ENCODE assay signal across 8 mouse cellular contexts in the genomic region with DNA sequence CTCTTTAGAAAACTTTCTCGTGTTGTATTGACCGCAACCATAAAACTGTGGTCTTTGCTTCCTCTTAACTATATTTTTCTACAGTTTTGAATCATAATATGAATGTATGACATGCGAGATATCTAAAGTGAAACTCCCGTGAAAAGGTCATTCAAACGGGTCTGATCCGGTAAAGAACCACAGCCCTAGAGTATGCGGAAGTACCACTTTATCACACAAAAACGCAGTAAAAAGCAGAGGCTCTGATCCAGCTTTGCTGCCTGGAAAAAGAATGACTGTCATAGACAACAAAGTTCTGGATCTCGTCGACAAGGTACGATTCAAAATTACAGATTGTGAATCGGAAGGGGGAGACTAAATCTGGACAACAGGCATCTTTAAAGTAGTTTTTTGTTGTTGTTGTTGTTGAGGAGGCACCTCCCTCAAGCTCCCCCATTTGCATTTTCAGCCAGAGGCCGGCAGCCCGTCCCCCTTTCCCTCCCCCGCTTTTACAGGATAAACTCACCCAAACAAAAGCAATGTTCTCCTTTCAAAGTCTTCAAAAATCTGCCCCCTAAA. TPM values are rescaled to one million over a fixed set of nuclear protein-coding genes. Genes with fewer than 3 reads are reported as not detected.
DNase-seq lines count a peak whose midpoint lies in the region; ATAC-seq and TF ChIP-seq lines count a peak whose summit lies in the region.

No protein-coding gene starts in this region.

- ATAC-seq in stomach, postnatal 0 days (ENCODE audit: low FRiP score, low TSS enrichment), result peak; percentile 75

- no peak for TF ChIP-seq POLR2A in bone marrow, adult 2 months (IDR thresholded peaks at IDR 0.05; ENCODE audit: borderline replicate concordance, control insufficient read depth, low read depth, low read length)
- no peak for TF ChIP-seq POLR2A in heart, adult 2 months (IDR thresholded peaks at IDR 0.05; ENCODE audit: insufficient read depth, low read depth, low read length)

- peak; percentile 60 to 63 for DNase-seq in B cell, adult 2 months
- DNase-seq in heart, adult 2 months, result peak; percentile 17 to 29
- DNase-seq in kidney, adult 9 months, result peak; percentile 19
- peak; percentile 4 for DNase-seq in lung, postnatal 25 days (ENCODE audit: low spot score)
- DNase-seq in stomach, postnatal 0 days (ENCODE audit: low spot score), result peak; percentile 20
- no peak for DNase-seq in ovary, postnatal 14 days (ENCODE audit: low spot score)
- DNase-seq in gastrocnemius, postnatal 14 days, result no peak

- no peaks in the 10 kb centered on the region for H3K9me3 ChIP-seq in stomach, postnatal 0 days (ENCODE audit: control insufficient read depth, low read length)

- no peaks in the 10 kb centered on the region for H3K36me3 ChIP-seq in heart, adult 2 months (ENCODE audit: control insufficient read depth, insufficient read depth, low read length)
- H3K36me3 ChIP-seq in stomach, postnatal 0 days (ENCODE audit: control insufficient read depth, insufficient read depth, low read length), result no peaks in the 10 kb centered on the region

- H3K4me2 ChIP-seq in stomach, postnatal 0 days (replicated peaks; ENCODE audit: low read depth), result peak overlapping the region; percentile 51

- peak overlapping the region; percentile 51 for H3K4me3 ChIP-seq in bone marrow, adult 2 months (replicated peaks; ENCODE audit: control insufficient read depth, low read depth, low read length)
- H3K4me3 ChIP-seq in heart, adult 2 months, result peak overlapping the region; percentile 58
- peak overlapping the region; percentile 47 for H3K4me3 ChIP-seq in stomach, postnatal 0 days (ENCODE audit: low read depth, low read length)

- peak overlapping the region; percentile 84 for H3K27ac ChIP-seq in bone marrow, adult 2 months (ENCODE audit: control insufficient read depth, insufficient read depth, low read depth, low read length, poor library complexity)
- peak overlapping the region; percentile 79 for H3K27ac ChIP-seq in heart, adult 2 months
- peak overlapping the region; percentile 61; the same call in 1 of the 2 replicates for H3K27ac ChIP-seq in stomach, postnatal 0 days (replicated peaks)

- no peak for TF ChIP-seq EP300 in heart, adult 2 months (IDR thresholded peaks at IDR 0.05; ENCODE audit: insufficient read depth, low read depth, low read length)
- no peak for TF ChIP-seq EP300 in stomach, postnatal 0 days (optimal IDR thresholded peaks at IDR 0.05)

- TF ChIP-seq CTCF in bone marrow, adult 2 months (IDR thresholded peaks at IDR 0.05; ENCODE audit: control insufficient read depth, insufficient read depth, low read length), result no peak
- no peak for TF ChIP-seq CTCF in heart, adult 2 months (IDR thresholded peaks at IDR 0.05)
- no peak for TF ChIP-seq CTCF in stomach, postnatal 0 days (IDR thresholded peaks at IDR 0.05; ENCODE audit: low read depth)

- H3K9ac ChIP-seq in heart, adult 2 months (ENCODE audit: low read depth, low read length), result peak overlapping the region; percentile 56; the same call in 1 of the 2 replicates
- H3K9ac ChIP-seq in stomach, postnatal 0 days (ENCODE audit: low read length), result peak overlapping the region; percentile 56

- under 1% methylated on average over 15 of the region's 15 CpGs for WGBS in bone marrow, adult 2 months
- 3% methylated on average over 15 of the region's 15 CpGs for WGBS in heart, adult 2 months
- 9% methylated on average over 15 of the region's 15 CpGs for WGBS in stomach, postnatal 0 days

- H3K27me3 ChIP-seq in heart, adult 2 months (ENCODE audit: control insufficient read depth, insufficient read depth, low read length), result no peaks in the 10 kb centered on the region
- H3K27me3 ChIP-seq in stomach, postnatal 0 days (ENCODE audit: control insufficient read depth, insufficient read depth, low read length), result no peaks in the 10 kb centered on the region

- intact Hi-C loops in heart, adult 2 months (cut with DNase I), result no loop called here
- intact Hi-C loops in gastrocnemius, postnatal 14 days (cut with DNase I; ENCODE audit: low total_unique reads), result no loop called here

- no peaks in the 10 kb centered on the region; the same call in 1 of the 2 replicates for H3K4me1 ChIP-seq in bone marrow, adult 2 months (ENCODE audit: control insufficient read depth, insufficient read depth, low read length)
- peaks cover 2% of the 10 kb centered on the region; the same call in 1 of the 2 replicates for H3K4me1 ChIP-seq in heart, adult 2 months (ENCODE audit: control insufficient read depth, insufficient read depth, low read length)
- H3K4me1 ChIP-seq in stomach, postnatal 0 days (replicated peaks; ENCODE audit: control insufficient read depth, insufficient read depth), result no peaks in the 10 kb centered on the region

- no peaks in the 10 kb centered on the region for H3K79me2 ChIP-seq in heart, adult 2 months (replicated peaks; ENCODE audit: control insufficient read depth, insufficient read depth, low read length)

RNA-seq across cellular contexts. Expression of gene Trim12a, which starts 0.4 kb away (rescaled TPM):
- 57.3 and 112 TPM in 2 replicates for polyA plus RNA-seq in bone marrow, adult 2 months (2011; ENCODE audit: insufficient read depth, insufficient read length, low replicate concordance, missing spikeins)
- 1 to 10 TPM; 5.8 to 6.3 TPM for total RNA-seq in heart, adult 2 months (2021)
- polyA plus RNA-seq in heart, adult 2 months (2012; rRNA removed), result 2.9 and 4.0 TPM in 2 replicates
- 5.8 and 6.8 TPM in 2 replicates for polyA plus RNA-seq in stomach, postnatal 0 days (2015; fragmentation: Nextera tagmentation; extraction: Ambion mirVana)
- 1 to 10 TPM; 2.5 TPM for total RNA-seq in gastrocnemius, postnatal 14 days (2021)

RNA-seq across cellular contexts. Expression of gene Trim34b, which starts 14.4 kb away (rescaled TPM):
- polyA plus RNA-seq in bone marrow, adult 2 months (2011; ENCODE audit: insufficient read depth, insufficient read length, low replicate concordance, missing spikeins), result not detected in 2 replicates
- total RNA-seq in heart, adult 2 months (2021), result under 1 TPM in 1 of 2 experiments, not detected in 1; 0.39 TPM
- 2.2 and 3.5 TPM in 2 replicates for polyA plus RNA-seq in heart, adult 2 months (2012; rRNA removed)
- polyA plus RNA-seq in stomach, postnatal 0 days (2015; fragmentation: Nextera tagmentation; extraction: Ambion mirVana), result not detected in 2 replicates
- under 1 TPM; 0.14 to 0.24 TPM for total RNA-seq in gastrocnemius, postnatal 14 days (2021)

RNA-seq across cellular contexts. Expression of gene Trim5, which starts 27.0 kb away (rescaled TPM):
- polyA plus RNA-seq in bone marrow, adult 2 months (2011; ENCODE audit: insufficient read depth, insufficient read length, low replicate concordance, missing spikeins), result 2.1 and 5.3 TPM in 2 replicates
- total RNA-seq in heart, adult 2 months (2021), result 1 to 10 TPM; 2.1 TPM
- 0.41 and 0.50 TPM in 2 replicates for polyA plus RNA-seq in heart, adult 2 months (2012; rRNA removed)
- polyA plus RNA-seq in stomach, postnatal 0 days (2015; fragmentation: Nextera tagmentation; extraction: Ambion mirVana), result 0.35 and 0.51 TPM in 2 replicates
- total RNA-seq in gastrocnemius, postnatal 14 days (2021), result under 1 TPM; 0.55 to 0.62 TPM

RNA-seq across cellular contexts. Expression of gene Trim12c, which starts 38.3 kb away (rescaled TPM):
- polyA plus RNA-seq in bone marrow, adult 2 months (2011; ENCODE audit: insufficient read depth, insufficient read length, low replicate concordance, missing spikeins), result 11.9 and 12.3 TPM in 2 replicates
- total RNA-seq in heart, adult 2 months (2021), result 1 to 10 TPM; 4.1 to 5.5 TPM
- polyA plus RNA-seq in heart, adult 2 months (2012; rRNA removed), result 2.6 and 4.2 TPM in 2 replicates
- polyA plus RNA-seq in stomach, postnatal 0 days (2015; fragmentation: Nextera tagmentation; extraction: Ambion mirVana), result 1.1 and 1.2 TPM in 2 replicates
- total RNA-seq in gastrocnemius, postnatal 14 days (2021), result 1 to 10 TPM; 2.1 TPM

RNA-seq across cellular contexts. Expression of gene Trim30b, which starts 54.8 kb away (rescaled TPM):
- polyA plus RNA-seq in bone marrow, adult 2 months (2011; ENCODE audit: insufficient read depth, insufficient read length, low replicate concordance, missing spikeins), result 12.8 and 49.8 TPM in 2 replicates
- under 1 TPM; 0.14 to 0.23 TPM for total RNA-seq in heart, adult 2 months (2021)
- polyA plus RNA-seq in heart, adult 2 months (2012; rRNA removed), result 0.21 and 0.23 TPM in 2 replicates
- 0.12 TPM in 2 replicates for polyA plus RNA-seq in stomach, postnatal 0 days (2015; fragmentation: Nextera tagmentation; extraction: Ambion mirVana)
- not detected for total RNA-seq in gastrocnemius, postnatal 14 days (2021)

Comparison
In these comparisons a context has a peak if more than half of its experiments do, and no peak if none do; other contexts are left out.
1. DNase-seq: peak in B cell, adult 2 months (2 of 2), heart, adult 2 months (2 of 2), kidney, adult 9 months (single experiment), lung, postnatal 25 days (single experiment) and stomach, postnatal 0 days (single experiment); none in ovary, postnatal 14 days (single experiment) and gastrocnemius, postnatal 14 days (single experiment).
2. Peak in every context shown above with its lines, with median percentiles within 50 percentile points of each other: H3K27ac ChIP-seq and H3K4me3 ChIP-seq.